Mouse (Mus musculus): ENCODE measurements around the gene Vmn1r93.
"Not testable (repeated sequence)": the region's sequence is repeated elsewhere in the genome, so short reads cannot be mapped to it uniquely, and the experiment has no call there.

Vmn1r93 gene

GRCm38 (mm10) chr7:20138988-20139387 lies at the start of gene Vmn1r93:
TSS of gene Vmn1r93 (minus strand) at chr7:20139088.
- not testable (repeated sequence) for DNase-seq

GRCm38 (mm10) chr7:20168277-20168676 lies 29.4 kb upstream of the Vmn1r93 start, which contains the start of gene Vmn1r94:
TSS of gene Vmn1r94 (minus strand) at chr7:20168377.
- not testable (repeated sequence) for DNase-seq

- not testable (repeated sequence) for DNase-seq
Measured at GRCm38 (mm10) chr7:20122479-20122878, 16.4 kb downstream of the Vmn1r93 start, which contains the start of gene Gm16442. TSS of gene Gm16442 (minus strand) at chr7:20122579.

GRCm38 (mm10) chr7:20099380-20099779 lies 39.5 kb downstream of the Vmn1r93 start, which contains the start of gene Vmn1r91:
TSS of gene Vmn1r91 (plus strand) at chr7:20099680.
- DNase-seq: not testable (repeated sequence)

All from lung, postnatal 10 days (tissue).